In genomic region chr11:37480236-37480635, GRCm38 (mm10) we compare ENCODE assay signal across 13 mouse cellular contexts.
DNase-seq lines count a peak whose midpoint lies in the region; ATAC-seq and TF ChIP-seq lines count a peak whose summit lies in the region.
"Had no signal": no experiment of that assay in that cellular context is flagged by ENCODE, and none has a peak within 500 bp of the region (broad histone marks: within the 10 kb centered on the region; RNA-seq: fewer than 3 reads in every experiment).

No protein-coding gene starts in this region.

- intact Hi-C loops in left cerebral cortex, postnatal 4 days (cut with DNase I) = no loop called here

- H3K4me2 ChIP-seq in forebrain, embryonic 15.5 days (replicated peaks) = no peak overlapping the region
- no peak overlapping the region for H3K4me2 ChIP-seq in forebrain, embryonic 12.5 days
- H3K4me2 ChIP-seq in forebrain, postnatal 0 days (ENCODE audit: low read depth) = no peak overlapping the region
- H3K4me2 ChIP-seq: embryonic facial prominence, embryonic 12.5 days; liver, embryonic 15.5 days; midbrain, embryonic 11.5 days; neural tube, embryonic 12.5 days had no signal

- H3K36me3 ChIP-seq in forebrain, embryonic 15.5 days = no peaks in the 10 kb centered on the region
- H3K36me3 ChIP-seq in forebrain, embryonic 12.5 days (replicated peaks) = no peaks in the 10 kb centered on the region
- H3K36me3 ChIP-seq in forebrain, postnatal 0 days (ENCODE audit: insufficient read depth) = no peaks in the 10 kb centered on the region
- H3K36me3 ChIP-seq: embryonic facial prominence, embryonic 12.5 days; liver, embryonic 15.5 days; neural tube, embryonic 12.5 days had no signal

- ATAC-seq in forebrain, embryonic 15.5 days (replicated peaks) = peak; percentile 93
- ATAC-seq in forebrain, embryonic 12.5 days (ENCODE audit: low FRiP score) = no peak
- ATAC-seq in forebrain, postnatal 0 days = peak; percentile 58; the same call in 1 of the 2 replicates

- peak overlapping the region; percentile 83 for H3K27ac ChIP-seq in forebrain, embryonic 15.5 days (replicated peaks)
- no peak overlapping the region for H3K27ac ChIP-seq in forebrain, embryonic 12.5 days
- H3K27ac ChIP-seq in forebrain, postnatal 0 days (ENCODE audit: low read depth, low read length) = no peak overlapping the region
- H3K27ac ChIP-seq: embryonic facial prominence, embryonic 12.5 days; liver, embryonic 15.5 days; neural tube, embryonic 12.5 days had no signal

- H3K27me3 ChIP-seq in forebrain, embryonic 15.5 days = no peaks in the 10 kb centered on the region
- no peaks in the 10 kb centered on the region for H3K27me3 ChIP-seq in forebrain, embryonic 12.5 days
- H3K27me3 ChIP-seq in forebrain, postnatal 0 days (ENCODE audit: insufficient read depth, low read length) = no peaks in the 10 kb centered on the region
- H3K27me3 ChIP-seq: embryonic facial prominence, embryonic 12.5 days; liver, embryonic 15.5 days; neural tube, embryonic 12.5 days had no signal

- TF ChIP-seq CTCF in forebrain, postnatal 0 days (IDR thresholded peaks at IDR 0.05; ENCODE audit: low read depth) = no peak

- H3K9ac ChIP-seq in forebrain, embryonic 15.5 days (replicated peaks) = no peak overlapping the region
- no peak overlapping the region for H3K9ac ChIP-seq in forebrain, embryonic 12.5 days
- H3K9ac ChIP-seq in forebrain, postnatal 0 days = no peak overlapping the region
- H3K9ac ChIP-seq: embryonic facial prominence, embryonic 12.5 days; liver, embryonic 15.5 days; neural tube, embryonic 12.5 days had no signal

- H3K4me3 ChIP-seq in forebrain, embryonic 15.5 days = no peak overlapping the region
- H3K4me3 ChIP-seq in forebrain, embryonic 12.5 days (replicated peaks) = no peak overlapping the region
- no peak overlapping the region for H3K4me3 ChIP-seq in forebrain, postnatal 0 days (ENCODE audit: low read depth, low read length)
- H3K4me3 ChIP-seq: embryonic facial prominence, embryonic 12.5 days; liver, embryonic 15.5 days; neural tube, embryonic 12.5 days had no signal

- DNase-seq in left cerebral cortex, postnatal 4 days = peak; percentile 53
- DNase-seq in left cerebral cortex, adult 8-10 months (ENCODE audit: low spot score in 2 of 2) = no peak
- DNase-seq in forebrain, postnatal 0 days = peak; percentile 59
- DNase-seq in layer of hippocampus, postnatal 36 days = peak; percentile 35 to 42
- DNase-seq in urinary bladder, postnatal 10 days (ENCODE audit: low spot score) = no peak
- no peak for DNase-seq in thymus, postnatal 10 days (ENCODE audit: low spot score in 2 of 2)
- DNase-seq: kidney, adult 18-20 months had no signal

- WGBS in forebrain, embryonic 15.5 days = 29% methylated on average over 3 of the region's 3 CpGs
- 77% methylated on average over 3 of the region's 3 CpGs for WGBS in forebrain, embryonic 12.5 days
- WGBS in forebrain, postnatal 0 days = 24% methylated on average over 3 of the region's 3 CpGs

- no peaks in the 10 kb centered on the region for H3K9me3 ChIP-seq in forebrain, embryonic 15.5 days
- no peaks in the 10 kb centered on the region for H3K9me3 ChIP-seq in forebrain, embryonic 12.5 days
- no peaks in the 10 kb centered on the region for H3K9me3 ChIP-seq in forebrain, postnatal 0 days (ENCODE audit: low read length)
- H3K9me3 ChIP-seq: embryonic facial prominence, embryonic 12.5 days; liver, embryonic 15.5 days; neural tube, embryonic 12.5 days had no signal

- peaks cover 8% of the 10 kb centered on the region; the same call in 1 of the 2 replicates for H3K4me1 ChIP-seq in forebrain, embryonic 15.5 days
- no peaks in the 10 kb centered on the region for H3K4me1 ChIP-seq in forebrain, embryonic 12.5 days
- H3K4me1 ChIP-seq in forebrain, postnatal 0 days (ENCODE audit: insufficient read depth) = no peaks in the 10 kb centered on the region
- H3K4me1 ChIP-seq: embryonic facial prominence, embryonic 12.5 days; liver, embryonic 15.5 days; neural tube, embryonic 12.5 days had no signal

Comparison
In these comparisons a context has a peak if more than half of its experiments do, and no peak if none do; other contexts are left out.
1. DNase-seq: peak in left cerebral cortex, postnatal 4 days (single experiment), forebrain, postnatal 0 days (single experiment) and layer of hippocampus, postnatal 36 days (2 of 2); none in left cerebral cortex, adult 8-10 months (0 of 2), urinary bladder, postnatal 10 days (single experiment) and thymus, postnatal 10 days (0 of 2).